Mouse (Mus musculus): ENCODE data around the gene Wdr59. TPM values are rescaled to one million over a fixed set of nuclear protein-coding genes. Genes with fewer than 3 reads are reported as not detected.

Wdr59 gene
- total RNA-seq, 2 experiments from 2014 or later: 8.5 to 9.0 TPM

DNA sequence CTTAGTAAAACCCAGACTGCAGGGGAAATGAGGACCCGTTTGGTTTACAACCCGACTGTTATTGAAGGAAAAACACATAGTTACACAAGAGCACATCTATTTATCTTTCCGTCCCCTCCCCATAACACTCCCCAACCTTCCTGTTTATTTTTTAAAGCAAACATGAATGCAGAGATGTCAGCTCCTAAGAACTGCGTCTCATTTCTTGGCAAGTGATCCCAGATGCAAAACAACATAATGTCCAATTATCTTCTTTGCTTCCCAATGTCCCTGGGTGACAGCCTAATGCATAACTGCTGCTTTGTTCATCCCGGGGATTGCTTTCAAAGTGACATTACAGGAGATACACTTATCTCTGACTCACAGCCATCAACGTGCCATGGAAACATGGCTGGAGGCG is 30.7 kb downstream of the Wdr59 start:
- no peak for DNase-seq

- no peak for DNase-seq
These were observed 31.8 kb downstream of the Wdr59 start for GRCm38 (mm10) chr8:111490034-111490591.

DNA sequence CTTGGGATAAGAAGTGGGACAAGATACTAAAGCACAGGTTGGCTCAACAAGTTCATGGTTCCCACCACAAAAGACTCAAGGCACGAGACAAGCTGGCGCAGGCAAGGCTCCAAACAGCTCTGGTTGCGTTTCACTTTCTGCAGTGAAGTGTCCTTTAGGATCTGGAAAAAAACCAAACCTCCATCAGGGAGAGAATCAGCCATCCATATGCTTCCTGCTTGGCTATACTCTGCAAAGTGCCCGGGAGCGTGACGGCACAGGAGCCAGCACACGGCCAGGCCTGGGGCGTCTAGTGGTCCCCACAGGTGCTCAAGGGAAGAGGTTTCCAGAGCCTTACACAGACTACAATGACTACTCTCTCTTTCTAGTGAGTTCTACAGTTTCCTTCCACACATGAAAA is 41.2 kb downstream of the Wdr59 start:
- DNase-seq: no peak

GRCm38 (mm10) chr8:111477761-111478465 is 44.0 kb downstream of the Wdr59 start:
- no peak for DNase-seq

DNA sequence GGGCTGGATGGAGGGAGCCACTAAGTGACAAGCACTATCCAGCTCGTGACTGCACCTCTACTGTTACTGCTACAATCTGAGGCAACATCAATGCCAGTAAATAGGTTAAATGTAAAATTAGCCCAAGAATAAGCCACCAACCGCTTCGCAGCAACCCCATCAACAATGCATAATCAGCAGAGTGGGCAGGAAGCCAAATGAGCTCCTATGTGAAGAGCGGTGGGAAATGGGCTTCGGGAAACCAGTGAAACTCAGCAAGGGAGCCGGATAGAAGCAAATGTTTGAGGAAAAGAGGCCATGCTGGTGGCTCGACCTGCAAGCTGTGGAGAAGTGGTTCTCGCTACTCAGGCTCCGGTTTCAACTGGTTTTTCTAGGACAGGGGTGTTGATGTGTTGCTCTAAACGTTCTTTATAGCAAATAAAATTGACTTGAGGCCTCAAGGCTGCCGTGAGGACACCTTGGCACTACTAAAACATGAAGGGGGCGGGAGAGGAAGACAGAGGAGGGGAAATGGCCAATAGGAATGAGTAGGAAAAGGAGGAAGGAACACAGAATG is 50.3 kb downstream of the Wdr59 start:
- DNase-seq: peak; percentile 31

GRCm38 (mm10) chr8:111469013-111469412 is 52.9 kb downstream of the Wdr59 start:
- DNase-seq: no peak

DNA sequence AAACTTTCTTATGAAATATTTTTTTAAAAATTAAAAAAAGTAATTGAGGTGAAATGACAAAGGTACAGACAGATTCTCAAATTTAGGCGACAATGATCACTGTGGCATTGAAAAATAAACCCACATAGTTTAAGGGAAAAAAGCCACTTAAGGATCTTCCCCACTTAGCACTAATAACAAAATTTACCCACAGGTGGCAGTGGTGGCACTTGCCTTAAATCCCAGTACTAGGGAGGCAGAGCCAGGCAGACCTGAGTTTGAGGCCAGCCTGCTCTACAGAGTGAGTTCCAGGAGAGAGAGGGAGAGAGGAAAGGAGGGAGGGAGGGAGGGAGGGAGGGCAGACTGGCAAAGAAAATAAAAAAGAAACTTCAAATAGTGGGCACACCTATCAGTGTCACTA is 56.6 kb downstream of the Wdr59 start:
- no peak for DNase-seq

DNA sequence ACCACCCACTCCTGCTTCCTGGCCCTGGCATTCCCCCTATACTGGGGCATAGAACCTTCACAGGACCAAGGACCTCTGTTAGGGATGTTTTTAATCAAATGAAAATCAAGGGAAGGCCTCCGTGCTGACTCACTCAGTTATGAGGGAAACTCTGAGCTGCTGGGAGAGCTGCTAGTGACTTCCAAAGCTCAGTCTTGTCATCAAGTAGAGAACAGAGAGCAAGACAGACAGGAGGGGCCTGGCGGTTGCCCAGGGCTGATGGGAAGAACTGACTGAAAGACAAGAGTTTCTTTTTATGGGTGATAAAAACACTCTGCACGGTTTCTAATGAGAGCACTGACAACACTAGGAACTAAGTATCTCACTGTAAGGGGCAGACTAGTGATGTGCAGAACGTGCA is 57.4 kb downstream of the Wdr59 start:
- peak; percentile 29 for DNase-seq

DNA sequence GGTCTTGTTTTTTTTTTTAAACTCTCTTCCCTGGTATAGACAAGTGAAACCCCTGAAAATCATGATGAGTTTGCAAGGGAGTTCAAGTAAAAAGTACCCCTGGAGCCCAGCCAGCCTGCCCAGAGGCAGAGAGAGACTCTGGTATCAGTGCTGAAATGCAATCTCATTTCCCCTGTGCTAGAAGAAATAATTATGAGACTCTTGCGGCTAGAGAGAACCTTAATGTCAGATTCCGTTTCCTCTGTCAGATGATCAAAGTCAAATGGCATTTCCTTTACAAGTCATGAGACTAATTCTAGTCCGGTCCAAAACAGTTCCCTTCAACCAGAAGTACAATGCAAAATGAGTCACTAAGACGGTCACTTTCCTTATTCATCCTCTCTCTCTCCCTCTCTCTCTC is 72.2 kb downstream of the Wdr59 start:
- peak; percentile 46 for DNase-seq

DNA sequence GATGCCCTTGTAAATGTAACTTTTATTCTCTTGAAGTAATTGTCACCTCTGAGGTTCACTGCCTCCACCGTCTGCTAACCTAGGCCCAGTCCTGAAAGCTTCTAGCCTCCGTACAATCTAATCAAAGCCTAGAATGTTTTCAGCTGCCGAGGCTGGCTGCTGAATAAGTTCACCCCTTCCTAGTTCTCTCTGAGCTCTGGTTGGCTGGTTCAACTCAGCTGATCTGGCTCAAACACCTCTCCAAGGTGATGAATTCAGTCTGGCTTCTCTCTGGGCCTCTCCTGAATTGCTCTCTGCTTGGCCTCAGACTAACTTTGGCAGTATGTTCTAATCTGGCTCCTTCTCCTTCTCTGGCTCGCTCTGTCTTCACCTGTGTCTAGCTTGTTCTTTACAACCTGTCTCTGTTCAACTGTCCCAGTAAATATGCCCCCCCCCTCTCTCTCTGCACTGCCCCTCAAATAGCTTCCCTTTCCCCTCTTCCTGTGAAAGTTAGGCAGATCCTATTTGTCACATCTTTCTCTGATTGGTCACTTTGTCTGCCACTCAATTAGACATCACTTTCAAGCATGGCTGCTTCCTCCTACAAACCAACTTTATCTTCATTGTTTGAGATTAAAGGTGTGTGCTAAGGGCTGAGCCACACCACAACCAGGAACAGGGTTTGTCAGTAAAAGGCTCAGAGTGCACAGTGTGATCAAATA is 75.8 kb downstream of the Wdr59 start:
- DNase-seq: peak; percentile 49

DNA sequence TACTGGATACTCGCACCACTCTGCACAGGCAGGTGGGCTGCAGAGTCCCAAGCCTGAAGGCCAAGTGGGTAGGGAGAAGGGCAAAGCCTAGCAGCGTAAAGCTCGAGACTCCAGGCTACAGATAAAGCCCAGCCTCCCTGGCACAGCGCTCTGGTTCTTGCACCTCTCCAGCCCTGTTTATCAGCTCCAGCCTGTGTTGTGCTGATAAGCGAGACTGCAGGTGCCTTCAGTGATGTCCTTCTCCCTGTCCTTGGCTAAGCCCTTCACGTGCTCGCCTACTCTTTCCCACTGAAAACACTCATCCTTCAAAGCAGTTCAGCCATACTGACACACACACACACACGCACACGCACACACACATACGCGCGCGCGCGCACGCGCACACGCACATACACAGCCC is 76.3 kb downstream of the Wdr59 start:
- DNase-seq: peak; percentile 28

- DNase-seq: no peak
These were observed 77.6 kb downstream of the Wdr59 start for GRCm38 (mm10) chr8:111444245-111444644.

DNA sequence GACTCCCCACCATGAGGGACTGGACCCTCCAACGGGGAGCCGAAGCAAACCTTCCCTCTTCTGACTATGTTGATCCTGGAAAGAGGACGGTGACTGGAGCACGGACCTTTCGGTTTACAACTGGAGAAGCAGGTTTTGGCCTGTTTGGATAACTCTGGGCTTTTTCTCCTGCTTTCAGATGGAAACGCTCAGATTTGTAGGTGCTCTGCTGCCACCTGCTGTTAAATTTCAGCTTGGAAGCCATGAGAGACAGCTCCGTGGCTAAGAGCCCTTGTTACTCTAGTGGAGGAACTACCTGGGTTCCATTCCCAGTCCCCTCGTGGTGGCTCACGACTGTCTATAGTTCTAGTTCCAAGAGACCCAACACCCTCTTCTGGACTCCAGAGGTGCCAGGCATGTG is 82.7 kb downstream of the Wdr59 start:
- DNase-seq: peak; percentile 80

GRCm38 (mm10) chr8:111435071-111435828 is 86.6 kb downstream of the Wdr59 start:
- no peak for DNase-seq

- DNase-seq: no peak
These were observed 97.2 kb downstream of the Wdr59 start for GRCm38 (mm10) chr8:111424646-111425045.

DNA sequence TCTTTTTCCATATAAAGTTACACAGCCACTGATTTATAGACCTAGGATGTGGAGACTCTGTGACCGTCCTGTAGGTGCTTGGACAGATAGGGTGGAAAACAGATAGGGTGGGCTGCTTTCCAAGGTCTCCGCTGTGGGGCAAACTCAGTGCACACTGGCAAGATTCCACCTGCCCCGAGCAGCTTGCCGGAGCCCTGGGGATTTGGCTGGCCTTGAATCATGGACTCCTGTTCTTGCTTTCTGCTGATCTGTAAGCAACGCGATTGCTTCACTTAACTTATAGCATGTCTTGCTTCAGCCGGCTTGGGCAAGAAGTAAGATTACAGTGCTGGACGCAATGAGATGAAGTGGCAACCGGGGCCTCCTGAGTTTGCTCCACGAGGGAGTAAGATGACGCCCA is 97.7 kb downstream of the Wdr59 start:
- no peak for DNase-seq

DNA sequence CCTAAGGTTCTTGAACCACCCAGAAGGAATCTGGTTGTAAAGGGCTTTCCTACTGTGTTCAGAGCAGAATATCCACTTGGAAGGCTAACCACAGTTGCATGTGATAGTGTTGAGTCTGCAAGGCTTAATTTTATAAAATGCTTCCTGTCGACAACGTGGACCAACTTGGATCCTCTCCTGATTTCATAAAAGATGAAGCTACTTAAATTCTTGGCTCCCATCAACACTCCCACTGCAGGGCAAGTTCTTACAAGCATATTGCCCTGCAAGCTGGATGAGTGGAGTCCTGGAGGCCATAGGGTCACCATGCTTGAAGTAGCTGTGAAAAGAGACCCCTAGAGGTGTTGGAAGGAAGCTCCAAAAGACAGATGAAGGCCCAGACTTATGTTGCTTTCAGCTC is 99.3 kb downstream of the Wdr59 start:
- DNase-seq: no peak

DNA sequence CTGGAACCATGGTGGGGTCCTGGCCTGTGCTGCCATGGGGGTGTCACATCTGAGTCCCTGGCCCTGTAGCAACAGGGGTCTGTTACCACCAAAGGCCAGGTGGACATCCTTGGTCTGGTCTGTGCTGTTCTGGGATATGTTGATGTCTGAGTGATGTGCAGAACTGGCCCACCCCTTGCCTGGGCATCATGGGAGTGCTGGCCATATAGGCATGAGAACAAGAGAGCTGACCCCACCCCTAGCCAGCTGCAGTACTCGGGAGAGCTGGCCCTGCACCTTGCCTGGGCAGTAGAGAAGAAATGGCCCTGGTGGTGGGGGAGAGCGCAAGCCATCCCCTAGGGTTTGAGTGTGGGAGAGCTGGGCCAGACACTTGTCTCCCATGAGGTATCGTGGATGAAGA is 102.7 kb downstream of the Wdr59 start:
- no peak for DNase-seq

GRCm38 (mm10) chr8:111418601-111419000 is 103.3 kb downstream of the Wdr59 start:
- DNase-seq: peak; percentile 32

DNA sequence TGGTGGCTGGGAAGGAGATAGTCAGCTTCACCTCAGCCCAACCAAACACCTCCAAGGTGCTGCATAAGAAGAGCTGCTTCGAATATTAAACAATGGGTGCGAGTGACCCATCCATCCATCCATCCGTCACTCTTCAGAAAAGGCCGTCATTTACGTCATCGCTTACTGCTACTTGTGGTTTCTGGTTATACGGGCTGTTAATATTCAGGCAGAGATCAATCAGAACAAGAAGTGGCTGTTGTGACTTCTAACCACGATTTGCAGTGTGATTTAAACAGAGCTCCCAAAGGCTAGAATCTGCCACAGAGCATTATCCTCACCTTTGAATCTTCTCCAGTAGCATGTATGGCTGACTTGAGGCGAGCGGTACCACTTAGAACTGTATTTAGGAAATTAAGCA is 104.7 kb downstream of the Wdr59 start:
- no peak for DNase-seq

DNA sequence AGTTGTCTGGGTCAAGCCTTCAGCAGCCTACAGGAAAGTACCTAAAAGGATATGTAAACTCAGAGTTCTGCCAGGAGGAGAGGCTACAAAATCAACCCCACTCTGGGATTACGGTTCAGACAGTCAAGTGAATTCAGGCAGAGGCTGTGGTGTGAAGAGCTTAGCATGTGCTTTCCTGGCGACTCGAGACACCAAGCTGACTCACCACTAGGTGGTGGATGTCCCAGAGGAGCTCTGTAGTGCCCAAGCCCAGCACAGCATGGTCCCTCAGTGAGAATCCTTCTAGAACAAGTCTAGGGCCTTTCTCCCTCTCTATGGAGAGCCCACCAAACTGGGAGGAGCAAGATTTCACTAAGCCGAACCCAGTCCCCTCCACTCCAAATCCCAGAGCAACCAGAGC is 118.5 kb downstream of the Wdr59 start:
- DNase-seq: peak; percentile 23
